Mouse (Mus musculus) right cerebral cortex, adult 2 months (tissue): ENCODE measurements around the gene Ufsp1.
"Not testable (repeated sequence)": the region's sequence is repeated elsewhere in the genome, so short reads cannot be mapped to it uniquely, and the experiment has no call there.

Source experiments
- DNase-seq, 2 experiments: peaks; one replicate each; pipeline ENCODE4 v3.0.0; 2021 to 2022; ENCODE audit warnings: low spot score in 2 of 2

Gene Ufsp1

GRCm38 (mm10) chr5:137293839-137294743, at the start of gene Ufsp1:
Gene Ufsp1 (plus strand): TSS chr5:137294629.
- peak; percentile 95 to 96 for DNase-seq

GRCm38 (mm10) chr5:137263897-137264720, 30.3 kb upstream of the Ufsp1 start:
- DNase-seq, result no peak

- DNase-seq, result no peak
Observed at GRCm38 (mm10) chr5:137264787-137265186, 29.6 kb upstream of the Ufsp1 start.

- no peak for DNase-seq
Observed at GRCm38 (mm10) chr5:137268131-137268910, 26.1 kb upstream of the Ufsp1 start.

GRCm38 (mm10) chr5:137277360-137278342, 16.8 kb upstream of the Ufsp1 start:
- DNase-seq, result peak in 1 of 2 experiments; percentile 59

GRCm38 (mm10) chr5:137284411-137284810, 10.0 kb upstream of the Ufsp1 start:
- not testable (repeated sequence) for DNase-seq

- DNase-seq, result peak in 1 of 2 experiments; percentile 55
Observed at GRCm38 (mm10) chr5:137285045-137285444, 9.4 kb upstream of the Ufsp1 start.

- DNase-seq, result no peak
Observed at GRCm38 (mm10) chr5:137285986-137286385, 8.4 kb upstream of the Ufsp1 start.

- DNase-seq, result peak; percentile 90 to 95
Observed at GRCm38 (mm10) chr5:137286655-137287031, 7.8 kb upstream of the Ufsp1 start.

- DNase-seq, result peak; percentile 76 to 81
Observed at GRCm38 (mm10) chr5:137287032-137287952, 7.1 kb upstream of the Ufsp1 start, which contains the start of gene Ache. Gene Ache (plus strand): TSS chr5:137287519.

GRCm38 (mm10) chr5:137287953-137288743, 6.3 kb upstream of the Ufsp1 start:
- peak; percentile 65 to 72 for DNase-seq

GRCm38 (mm10) chr5:137288999-137289470, 5.4 kb upstream of the Ufsp1 start:
- DNase-seq, result peak; percentile 58 to 65

- no peak for DNase-seq
Observed at GRCm38 (mm10) chr5:137289591-137290365, 4.7 kb upstream of the Ufsp1 start.

- no peak for DNase-seq
Observed at GRCm38 (mm10) chr5:137290677-137291076, 3.8 kb upstream of the Ufsp1 start.

- no peak for DNase-seq
Observed at GRCm38 (mm10) chr5:137291381-137291926, 3.0 kb upstream of the Ufsp1 start.

GRCm38 (mm10) chr5:137293282-137293681, 1.1 kb upstream of the Ufsp1 start:
- DNase-seq, result peak; percentile 67 to 75

GRCm38 (mm10) chr5:137294744-137295093, 290 bp downstream of the Ufsp1 start:
- DNase-seq, result no peak
